Mouse (Mus musculus): ENCODE data around the gene Gm5426.

- TF ChIP-seq CTCF (IDR thresholded peaks at IDR 0.05; ENCODE audit: control insufficient read depth, insufficient read depth, insufficient replicate concordance, low read depth, low read length): no peak
- TF ChIP-seq POLR2A (IDR thresholded peaks at IDR 0.05; ENCODE audit: control insufficient read depth, low read depth, low read length): no peak
These were observed 15.6 kb upstream of the Gm5426 start for GRCm38 (mm10) chr10:96120821-96121220.

All from testis, adult 2 months (tissue).